Mouse (Mus musculus) lung, embryonic 14.5 days (tissue): ENCODE data around the gene Ankrd35. TPM values are rescaled to one million over a fixed set of nuclear protein-coding genes. Genes with fewer than 3 reads are reported as not detected.

ENCODE experiments used
- ATAC-seq: fragments of 200-750 bp; cut with Nextera tagmentation; 2 replicates; pipeline ENCODE4 v1.8.0; 2017; ENCODE audit warnings: mild to moderate bottlenecking, moderate TSS enrichment, moderate library complexity; ENCODE audit not compliant: insufficient read depth
- DNase-seq: peaks from one replicate; pipeline ENCODE4 v3.0.0-alpha.2; 2015
- H3K27ac ChIP-seq: fragments of 300-500 bp; sonication (generic); 2 replicates; pipeline ENCODE4 v1.5.1; 2014; ENCODE audit warnings: low read depth, mild to moderate bottlenecking, moderate library complexity
- H3K27me3 ChIP-seq: fragments of 300-500 bp; sonication (generic); 2 replicates; pipeline ENCODE4 v1.6.1; 2014; ENCODE audit warnings: low read length, control low read depth; ENCODE audit not compliant: insufficient read depth
- H3K36me3 ChIP-seq: fragments of 300-500 bp; sonication (generic); 2 replicates; pipeline ENCODE4 v1.6.1; 2014; ENCODE audit warnings: control low read depth; ENCODE audit not compliant: insufficient read depth
- H3K4me1 ChIP-seq: fragments of 300-500 bp; sonication (generic); 2 replicates; pipeline ENCODE4 v1.6.1; 2014; ENCODE audit warnings: antibody characterized with exemption, control low read depth; ENCODE audit not compliant: insufficient read depth
- H3K4me2 ChIP-seq: fragments of 300-500 bp; sonication (generic); 2 replicates; pipeline ENCODE4 v1.6.1; 2014; ENCODE audit warnings: mild to moderate bottlenecking
- H3K4me3 ChIP-seq: fragments of 300-500 bp; sonication (generic); 2 replicates; pipeline ENCODE4 v1.5.1; 2014; ENCODE audit warnings: low read depth, low read length
- H3K9ac ChIP-seq: fragments of 300-500 bp; sonication (generic); 2 replicates; pipeline ENCODE4 v1.6.1; 2014
- H3K9me3 ChIP-seq: fragments of 300-500 bp; sonication (generic); 2 replicates; pipeline ENCODE4 v1.6.1; 2016; ENCODE audit warnings: low read depth, low read length, control low read depth
- CTCF ChIP-seq: IDR thresholded peaks from 2 replicates; pipeline ENCODE4 v1.5.1; 2016; ENCODE audit warnings: antibody characterized with exemption, low read depth
- WGBS: fragments of 180-500 bp; shearing (Covaris S2); extraction: QIAGEN DNeasy Blood & Tissue Kit; methylation state at CpG from one replicate; pipeline ENCODE4 v1.1.7; 2014; 5-methylcytosine and 5-hydroxymethylcytosine counted together
- polyA plus RNA-seq: library from polyadenylated mRNA; unstranded; fragments of >200 nt; fragmentation: Nextera tagmentation; extraction: Ambion mirVana; gene quantifications from 2 replicates; pipeline ENCODE4 v1.2.1, GENCODE M21; 2014

The Ankrd35 gene
- polyA plus RNA-seq, 1 experiment from 2014 or later, result 0.12 TPM

DNA sequence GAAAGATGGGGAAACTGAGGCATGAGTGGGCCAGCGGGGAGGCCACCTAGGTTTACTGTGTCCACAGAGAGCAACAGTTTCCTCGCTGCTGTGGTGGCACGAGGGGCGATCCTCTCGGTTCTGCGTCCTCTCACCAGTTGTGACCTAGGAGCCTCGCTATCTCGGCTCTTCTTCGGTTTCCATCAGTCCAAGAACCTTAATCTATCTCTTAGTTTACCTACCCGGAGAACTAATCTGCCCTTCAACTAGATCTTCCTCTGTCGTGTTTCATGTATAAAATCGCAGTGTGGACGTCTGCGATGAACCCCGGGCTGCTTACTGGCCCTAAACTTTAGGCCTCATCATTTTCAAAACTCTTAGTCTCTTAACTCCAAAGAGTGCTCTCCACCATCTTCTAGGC, 34.0 kb upstream of the Ankrd35 start:
- Histone ChIP-seq H3K4me2 (peak overlapping the region; percentile 66), H3K36me3 (peaks cover 58% of the 10 kb centered on the region), H3K9ac (peak overlapping the region; percentile 97), H3K27ac (peak overlapping the region; percentile 86), H3K9me3 (no peaks in the 10 kb centered on the region), H3K27me3 (no peaks in the 10 kb centered on the region), H3K4me1 (peaks cover 5% of the 10 kb centered on the region; the same call in 1 of the 2 replicates), H3K4me3 (peak overlapping the region; percentile 93)
- ATAC-seq (no peak), DNase-seq (no peak)
- no peak for TF ChIP-seq CTCF
- WGBS, result 5% methylated on average over 15 of the region's 15 CpGs

DNA sequence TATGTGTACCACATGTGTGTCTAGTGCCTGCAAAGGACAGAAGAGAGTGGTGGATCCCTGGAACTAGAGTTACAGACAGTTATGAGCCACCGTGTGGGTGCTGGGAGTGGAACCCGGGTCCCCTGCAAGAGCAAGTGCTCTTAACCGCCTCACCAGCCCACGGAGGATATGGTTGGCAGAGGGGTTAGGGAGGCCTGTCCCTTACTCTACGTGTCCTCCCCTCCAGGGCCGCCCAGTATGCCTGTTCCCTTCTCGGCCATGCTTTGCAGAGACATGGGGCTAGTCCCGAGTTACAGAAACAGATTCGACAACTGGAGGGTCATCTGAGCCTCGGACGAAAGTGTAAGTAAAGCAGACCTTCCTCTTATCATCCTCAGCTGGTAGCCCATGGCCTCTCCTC, 33.5 kb upstream of the Ankrd35 start:
- TF ChIP-seq CTCF, result no peak
- H3K27ac ChIP-seq, result no peak overlapping the region
- peaks cover 5% of the 10 kb centered on the region; the same call in 1 of the 2 replicates for H3K4me1 ChIP-seq
- ATAC-seq, result no peak
- peak overlapping the region; percentile 97 for H3K9ac ChIP-seq
- WGBS, result 59% methylated on average over 11 of the region's 11 CpGs
- peaks cover 58% of the 10 kb centered on the region for H3K36me3 ChIP-seq
- no peaks in the 10 kb centered on the region for H3K9me3 ChIP-seq
- peak overlapping the region; percentile 66 for H3K4me2 ChIP-seq
- H3K4me3 ChIP-seq, result peak overlapping the region; percentile 93
- no peak for DNase-seq
- H3K27me3 ChIP-seq, result no peaks in the 10 kb centered on the region

DNA sequence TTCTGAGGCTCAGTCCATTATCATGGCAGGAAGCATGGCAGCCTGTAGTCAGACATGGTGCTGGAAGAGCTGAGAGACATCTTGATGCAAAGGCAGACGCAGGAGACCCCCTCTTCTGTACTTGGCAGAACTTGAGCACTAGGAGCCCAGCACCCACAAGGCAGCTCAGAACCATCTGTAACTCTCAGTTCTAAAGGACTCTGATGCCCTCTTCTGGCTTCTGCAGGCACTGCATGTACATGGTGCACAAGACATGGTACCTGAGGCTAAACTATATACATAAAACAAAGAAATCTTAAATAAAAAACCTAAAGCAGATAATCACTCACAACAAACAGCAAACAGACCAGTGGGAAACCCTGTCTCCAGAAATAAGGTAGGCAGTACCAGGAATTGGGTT, 30.7 kb upstream of the Ankrd35 start:
- no peak overlapping the region for H3K9ac ChIP-seq
- H3K4me1 ChIP-seq, result peaks cover 5% of the 10 kb centered on the region; the same call in 1 of the 2 replicates
- H3K27me3 ChIP-seq, result no peaks in the 10 kb centered on the region
- H3K36me3 ChIP-seq, result peaks cover 57% of the 10 kb centered on the region
- ATAC-seq (no peak), DNase-seq (peak; percentile 81)
- H3K4me3 ChIP-seq, result no peak overlapping the region
- H3K4me2 ChIP-seq, result no peak overlapping the region
- no peak overlapping the region for H3K27ac ChIP-seq
- WGBS, result 73% methylated on average over 1 of the region's 1 CpGs
- H3K9me3 ChIP-seq, result no peaks in the 10 kb centered on the region
- peak; percentile 74 for TF ChIP-seq CTCF

DNA sequence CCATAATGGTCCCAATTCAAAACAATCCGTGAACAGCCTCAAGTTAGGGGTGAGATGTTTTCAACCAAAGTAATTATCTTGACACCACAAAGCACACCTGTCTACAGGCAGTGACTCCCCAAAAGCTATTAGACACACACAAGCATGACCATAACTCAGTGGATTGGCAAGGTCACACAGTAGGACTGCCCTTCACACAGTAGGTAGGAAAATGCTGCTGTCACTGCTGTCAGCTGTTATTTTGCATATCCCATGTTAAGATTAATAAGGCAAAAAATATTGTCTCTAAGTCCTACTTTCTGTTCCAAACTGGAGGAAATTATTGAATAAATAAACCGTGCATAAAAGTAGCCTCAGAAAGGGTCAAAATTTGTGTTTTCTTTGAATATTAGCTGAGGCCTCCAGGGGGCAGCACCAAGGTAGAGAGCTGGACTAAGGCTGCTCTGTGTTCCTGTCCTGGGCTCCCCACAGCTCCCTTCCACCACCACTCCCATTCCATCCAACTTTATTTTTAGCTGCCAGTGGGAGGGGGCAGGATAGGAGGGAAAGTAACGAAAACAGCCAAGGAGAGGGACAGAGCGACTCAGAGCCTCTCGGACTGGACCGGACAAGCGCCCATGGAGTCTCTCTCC, 24.8 kb upstream of the Ankrd35 start, which contains the start of gene Itga10:
TSS of gene Itga10 (plus strand) at position 567 of the 632 bp plus-strand sequence.
- no peak within 1 kb of the TSS for H3K4me2 ChIP-seq
- no peak within 1 kb of the TSS for H3K9ac ChIP-seq
- no peaks in the 10 kb centered on the region for H3K9me3 ChIP-seq
- H3K4me1 ChIP-seq, result no peaks in the 10 kb centered on the region
- WGBS, result 62% methylated on average over 7 of the region's 7 CpGs
- H3K27me3 ChIP-seq, result no peaks in the 10 kb centered on the region
- no peak within 1 kb of the TSS for H3K4me3 ChIP-seq
- H3K36me3 ChIP-seq, result peaks cover 40% of the 10 kb centered on the region
- no peak within 1 kb of the TSS for H3K27ac ChIP-seq
- peak; percentile 41; the same call in 1 of the 2 replicates for ATAC-seq
- peak; percentile 73 for DNase-seq
- TF ChIP-seq CTCF, result peak; percentile 64

DNA sequence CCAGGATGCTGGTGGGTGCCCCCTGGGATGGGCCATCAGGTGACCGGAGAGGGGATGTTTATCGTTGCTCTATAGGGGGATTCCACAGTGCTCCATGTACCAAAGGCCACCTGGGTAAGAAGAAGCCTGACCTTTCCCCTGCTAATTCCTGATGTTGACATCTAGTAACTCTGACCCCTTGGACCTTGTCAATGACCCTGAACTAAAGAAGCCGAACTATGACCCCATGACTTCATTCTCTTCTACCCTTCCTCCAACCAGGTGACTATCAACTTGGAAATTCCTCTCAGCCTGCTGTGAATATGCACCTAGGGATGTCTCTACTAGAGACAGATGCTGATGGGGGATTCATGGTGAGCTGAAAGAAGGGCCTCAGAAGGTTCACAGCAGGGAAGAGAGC, 22.6 kb upstream of the Ankrd35 start:
- WGBS, result 76% methylated on average over 3 of the region's 3 CpGs
- H3K27ac ChIP-seq, result no peak overlapping the region
- no peak for DNase-seq

DNA sequence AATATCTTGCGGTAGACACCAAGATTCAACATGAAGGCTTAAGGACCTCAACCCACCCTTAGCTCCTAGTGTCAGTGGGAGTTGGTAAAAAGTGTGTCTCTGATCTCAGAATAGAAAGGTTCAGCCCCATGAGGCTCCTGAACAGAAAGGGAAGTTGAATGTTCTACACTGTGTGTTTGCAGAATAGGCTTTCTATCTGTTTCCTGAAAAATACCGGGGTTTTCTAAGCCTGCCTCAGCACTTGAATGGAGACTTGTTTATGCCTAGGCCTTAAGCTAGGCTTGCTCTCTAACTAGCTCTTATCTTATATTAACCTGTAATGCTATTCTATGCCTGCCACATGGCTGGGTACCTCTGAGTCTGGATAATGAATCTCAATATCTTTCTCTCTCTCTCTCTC, 9.0 kb upstream of the Ankrd35 start:
- H3K4me2 ChIP-seq, result no peak overlapping the region

More for the DNA sequence above, 22.6 kb upstream of the Ankrd35 start:
- H3K9ac ChIP-seq, result no peak overlapping the region
- TF ChIP-seq CTCF, result no peak
- H3K4me1 ChIP-seq, result no peaks in the 10 kb centered on the region
- peaks cover 21% of the 10 kb centered on the region for H3K36me3 ChIP-seq
- ATAC-seq, result no peak
- no peak overlapping the region for H3K4me2 ChIP-seq
- no peaks in the 10 kb centered on the region for H3K27me3 ChIP-seq
- H3K9me3 ChIP-seq, result no peaks in the 10 kb centered on the region
- H3K4me3 ChIP-seq, result no peak overlapping the region

DNA sequence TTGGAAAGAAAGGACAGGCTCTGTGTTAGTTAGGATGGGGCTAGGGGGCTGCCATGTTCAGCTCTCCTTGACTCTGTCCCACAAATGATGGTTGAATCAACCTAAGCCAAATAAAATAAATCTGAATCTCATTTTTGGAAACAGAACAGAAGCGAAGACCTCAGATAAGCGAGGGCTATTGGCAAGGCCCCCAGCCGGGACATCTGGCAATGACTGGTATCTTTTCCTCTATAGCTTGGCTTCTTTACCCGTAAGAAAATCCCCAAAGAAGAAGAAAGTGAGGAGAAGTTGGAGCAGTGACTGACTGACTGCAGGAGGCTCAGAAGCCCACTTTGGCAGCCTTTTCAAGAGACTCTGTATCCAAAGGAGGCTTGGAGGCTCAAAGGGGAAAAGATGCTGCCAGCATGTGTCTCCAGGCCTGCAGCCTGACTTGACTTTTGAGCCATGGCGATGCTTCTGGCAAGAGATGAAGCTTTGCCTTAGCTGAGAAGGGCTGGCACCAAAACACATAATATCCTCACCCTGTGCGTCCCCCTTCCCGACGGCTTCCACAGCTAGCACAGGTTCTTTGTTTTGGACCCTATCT, 7.1 kb upstream of the Ankrd35 start:
- ATAC-seq, result no peak
- no peaks in the 10 kb centered on the region for H3K27me3 ChIP-seq
- H3K4me2 ChIP-seq, result peak overlapping the region; percentile 62
- H3K27ac ChIP-seq, result peak overlapping the region; percentile 46; the same call in 1 of the 2 replicates
- no peaks in the 10 kb centered on the region for H3K9me3 ChIP-seq
- 34% methylated on average over 8 of the region's 8 CpGs for WGBS
- H3K4me3 ChIP-seq, result no peak overlapping the region
- TF ChIP-seq CTCF, result no peak
- 0 out of 2 replicates have a peak, but pooled peaks cover 2% of the 10 kb centered on the region for H3K36me3 ChIP-seq
- DNase-seq, result peak; percentile 14
- H3K9ac ChIP-seq, result no peak overlapping the region
- no peaks in the 10 kb centered on the region for H3K4me1 ChIP-seq

More for the DNA sequence above, 9.0 kb upstream of the Ankrd35 start:
- no peak overlapping the region for H3K9ac ChIP-seq
- WGBS, result 79% methylated on average over 2 of the region's 2 CpGs
- H3K27me3 ChIP-seq, result no peaks in the 10 kb centered on the region
- DNase-seq, result no peak
- H3K9me3 ChIP-seq, result no peaks in the 10 kb centered on the region
- no peak for TF ChIP-seq CTCF
- no peak overlapping the region for H3K27ac ChIP-seq
- no peak overlapping the region for H3K4me3 ChIP-seq
- no peaks in the 10 kb centered on the region for H3K4me1 ChIP-seq
- no peak for ATAC-seq
- 0 out of 2 replicates have a peak, but pooled peaks cover 2% of the 10 kb centered on the region for H3K36me3 ChIP-seq
